ENCODE assay signal across 9 mouse cellular contexts in genomic region chrX:43430581-43430980, GRCm38 (mm10). TPM values are rescaled to one million over a fixed set of nuclear protein-coding genes. Genes with fewer than 3 reads are reported as not detected.
DNase-seq lines count a peak whose midpoint lies in the region; ATAC-seq lines count a peak whose summit lies in the region.
"Had no signal": no experiment of that assay in that cellular context is flagged by ENCODE, and none has a peak within 500 bp of the region (broad histone marks: within the 10 kb centered on the region; RNA-seq: fewer than 3 reads in every experiment).

No protein-coding gene starts in this region.

- no peaks in the 10 kb centered on the region for H3K9me3 ChIP-seq in midbrain, embryonic 13.5 days

- peak overlapping the region; percentile 46 for H3K4me3 ChIP-seq in midbrain, embryonic 13.5 days (replicated peaks)

- 12% methylated on average over 11 of the region's 11 CpGs for WGBS in midbrain, embryonic 13.5 days

- H3K27me3 ChIP-seq in midbrain, embryonic 13.5 days, result no peaks in the 10 kb centered on the region

- peak overlapping the region; percentile 69 for H3K4me2 ChIP-seq in midbrain, embryonic 13.5 days (replicated peaks)

- H3K4me1 ChIP-seq in midbrain, embryonic 13.5 days (replicated peaks), result peaks cover 7% of the 10 kb centered on the region; the same call in 1 of the 2 replicates

- ATAC-seq in midbrain, embryonic 13.5 days, result peak; percentile 73

- peak; percentile 4 to 14 for DNase-seq in layer of hippocampus, adult 18-20 months (ENCODE audit: low spot score in 2 of 2)
- no peak for DNase-seq in layer of hippocampus, adult 11-12 months (ENCODE audit: low spot score)
- DNase-seq in cerebellum, postnatal 10 days, result peak; percentile 59 to 68
- peak; percentile 11 to 17 for DNase-seq in frontal cortex, postnatal 10 days (ENCODE audit: low spot score in 2 of 2)
- DNase-seq in gastrocnemius, adult 18-20 months (ENCODE audit: low spot score), result no peak
- DNase-seq in c-Kit-positive CD71-positive TER-119-positive erythroid progenitor cells, embryonic 14.5 days (ENCODE audit: low spot score), result no peak
- DNase-seq in kidney, postnatal 14 days, result no peak

- H3K27ac ChIP-seq in midbrain, embryonic 13.5 days, result peak overlapping the region; percentile 77

- no peaks in the 10 kb centered on the region for H3K36me3 ChIP-seq in midbrain, embryonic 13.5 days

- peak overlapping the region; percentile 55; the same call in 1 of the 2 replicates for H3K9ac ChIP-seq in midbrain, embryonic 13.5 days (replicated peaks)

RNA-seq across cellular contexts. Expression of gene Tenm1, which starts 1.7 kb away (rescaled TPM):
- 10 to 100 TPM; 34.5 to 35.7 TPM for total RNA-seq in layer of hippocampus, adult 18-20 months (2021)
- polyA plus RNA-seq in midbrain, embryonic 13.5 days (2015; fragmentation: Nextera tagmentation; extraction: Ambion mirVana), result 18.0 and 18.4 TPM in 2 replicates
- total RNA-seq in gastrocnemius, adult 18-20 months (2021), result not detected
- total RNA-seq: neutrophil, adult 5-6 weeks had no signal

Comparison
In these comparisons a context has a peak if more than half of its experiments do, and no peak if none do; other contexts are left out.
1. DNase-seq: peak in layer of hippocampus, adult 18-20 months (2 of 2), cerebellum, postnatal 10 days (2 of 2) and frontal cortex, postnatal 10 days (2 of 2); none in layer of hippocampus, adult 11-12 months (single experiment), gastrocnemius, adult 18-20 months (single experiment), c-Kit-positive CD71-positive TER-119-positive erythroid progenitor cells, embryonic 14.5 days (single experiment) and kidney, postnatal 14 days (single experiment).
2. RNA of gene Tenm1, which starts 1.7 kb away (total RNA-seq): 34.5 to 35.7 TPM in layer of hippocampus, adult 18-20 months; not detected in gastrocnemius, adult 18-20 months; every median in the first group is over 10 times any median in the second.